Mouse (Mus musculus): ENCODE measurements around the gene Spata19. TPM values are rescaled to one million over a fixed set of nuclear protein-coding genes. Genes with fewer than 3 reads are reported as not detected.

The Spata19 gene
- polyA plus RNA-seq, 1 experiment from 2014 or later = not detected

- no peak overlapping the region for H3K4me3 ChIP-seq
- no peak overlapping the region for H3K27ac ChIP-seq
- H3K4me2 ChIP-seq = no peak overlapping the region
- H3K36me3 ChIP-seq (ENCODE audit: poor library complexity, severe bottlenecking) = no peaks in the 10 kb centered on the region
- no peak overlapping the region for H3K9ac ChIP-seq
- no peaks in the 10 kb centered on the region for H3K9me3 ChIP-seq (replicated peaks)
- peaks cover 19% of the 10 kb centered on the region for H3K4me1 ChIP-seq
- no peaks in the 10 kb centered on the region for H3K27me3 ChIP-seq
- WGBS = 79% methylated on average over 9 of the region's 9 CpGs
- ATAC-seq = no peak
Observed at GRCm38 (mm10) chr9:27435936-27436335, 39.3 kb downstream of the Spata19 start.

- Histone ChIP-seq H3K4me2 (no peak overlapping the region), H3K36me3 (ENCODE audit: poor library complexity, severe bottlenecking) (no peaks in the 10 kb centered on the region), H3K4me1 (peaks cover 19% of the 10 kb centered on the region), H3K27me3 (no peaks in the 10 kb centered on the region), H3K4me3 (no peak overlapping the region), H3K9ac (no peak overlapping the region), H3K9me3 (replicated peaks) (no peaks in the 10 kb centered on the region), H3K27ac (peak overlapping the region; percentile 51)
- ATAC-seq = peak; percentile 75
- WGBS = 51% methylated on average over 7 of the region's 7 CpGs
Observed at GRCm38 (mm10) chr9:27437391-27438061, 40.9 kb downstream of the Spata19 start.

GRCm38 (mm10) chr9:27449780-27450422 is 53.3 kb downstream of the Spata19 start:
- no peak overlapping the region for H3K4me3 ChIP-seq
- H3K27me3 ChIP-seq = no peaks in the 10 kb centered on the region
- WGBS = 29% methylated on average over 9 of the region's 9 CpGs
- ATAC-seq = peak; percentile 59; the same call in 1 of the 2 replicates
- no peak overlapping the region for H3K9ac ChIP-seq
- peaks cover 14% of the 10 kb centered on the region for H3K4me1 ChIP-seq
- H3K36me3 ChIP-seq (ENCODE audit: poor library complexity, severe bottlenecking) = no peaks in the 10 kb centered on the region
- no peaks in the 10 kb centered on the region for H3K9me3 ChIP-seq (replicated peaks)
- H3K27ac ChIP-seq = no peak overlapping the region
- H3K4me2 ChIP-seq = no peak overlapping the region

Other genes starting within 250 kb of the Spata19 start
- 113 and 123 TPM in 2 replicates for gene Jam3, start 241.4 kb upstream of the Spata19 start, polyA plus RNA-seq (2015; fragmentation: Nextera tagmentation; extraction: Ambion mirVana)
- gene Igsf9b, start 97.6 kb upstream of the Spata19 start, polyA plus RNA-seq (2015; fragmentation: Nextera tagmentation; extraction: Ambion mirVana) = 9.4 and 11.8 TPM in 2 replicates